Mouse (Mus musculus) forebrain, embryonic 11.5 days (tissue): Measurements from ENCODE around the gene Otub1. TPM values are rescaled to one million over a fixed set of nuclear protein-coding genes. Genes with fewer than 3 reads are reported as not detected.

Experiments used
- ATAC-seq: fragments of 200-750 bp; cut with Nextera tagmentation; replicated peaks from 2 replicates; pipeline ENCODE4 v1.8.0; 2017; ENCODE audit warnings: moderate TSS enrichment; ENCODE audit not compliant: low FRiP score
- DNase-seq: peaks from one replicate; pipeline ENCODE4 v3.0.0-alpha.2; 2017; ENCODE audit warnings: low spot score
- H3K27ac ChIP-seq: fragments of 300-500 bp; sonication (generic); 2 replicates; pipeline ENCODE4 v1.5.1; 2014; ENCODE audit warnings: low read depth, low read length
- H3K27me3 ChIP-seq: fragments of 300-500 bp; sonication (generic); 2 replicates; pipeline ENCODE4 v1.6.1; 2014; ENCODE audit warnings: mild to moderate bottlenecking, low read length, mixed read lengths; ENCODE audit not compliant: control insufficient read depth, insufficient read depth
- H3K36me3 ChIP-seq: fragments of 300-500 bp; sonication (generic); 2 replicates; pipeline ENCODE4 v1.6.1; 2014; ENCODE audit warnings: mild to moderate bottlenecking, low read length, moderate library complexity, mixed read lengths; ENCODE audit not compliant: control insufficient read depth, insufficient read depth
- H3K4me1 ChIP-seq: fragments of 300-500 bp; sonication (generic); replicated peaks from 2 replicates; pipeline ENCODE4 v1.6.1; 2014; ENCODE audit warnings: low read length, mixed read lengths; ENCODE audit not compliant: control insufficient read depth, insufficient read depth
- H3K4me2 ChIP-seq: fragments of 300-500 bp; sonication (generic); 2 replicates; pipeline ENCODE4 v1.6.1; 2014; ENCODE audit warnings: low read depth, mild to moderate bottlenecking, low read length, moderate library complexity, mixed read lengths; ENCODE audit not compliant: severe bottlenecking
- H3K4me3 ChIP-seq: fragments of 300-500 bp; sonication (generic); 2 replicates; pipeline ENCODE4 v1.5.1; 2014; ENCODE audit warnings: low read depth, low read length
- H3K9ac ChIP-seq: fragments of 300-500 bp; sonication (generic); 2 replicates; pipeline ENCODE4 v1.6.1; 2014; ENCODE audit warnings: low read length
- H3K9me3 ChIP-seq: fragments of 300-500 bp; sonication (generic); 2 replicates; pipeline ENCODE4 v1.6.1; 2016; ENCODE audit warnings: low read length, mixed read lengths; ENCODE audit not compliant: control insufficient read depth
- WGBS: fragments of 180-500 bp; shearing (Covaris S2); extraction: QIAGEN DNeasy Blood & Tissue Kit; methylation state at CpG from one replicate; pipeline ENCODE4 v1.1.7; 2014; 5-methylcytosine and 5-hydroxymethylcytosine counted together
- polyA plus RNA-seq: library from polyadenylated mRNA; unstranded; fragments of >200 nt; fragmentation: Nextera tagmentation; extraction: Ambion mirVana; gene quantifications from 2 replicates; pipeline ENCODE4 v1.2.1, GENCODE M21; 2014

The Otub1 gene
- polyA plus RNA-seq, 1 experiment from 2014 or later: 238 TPM

DNA sequence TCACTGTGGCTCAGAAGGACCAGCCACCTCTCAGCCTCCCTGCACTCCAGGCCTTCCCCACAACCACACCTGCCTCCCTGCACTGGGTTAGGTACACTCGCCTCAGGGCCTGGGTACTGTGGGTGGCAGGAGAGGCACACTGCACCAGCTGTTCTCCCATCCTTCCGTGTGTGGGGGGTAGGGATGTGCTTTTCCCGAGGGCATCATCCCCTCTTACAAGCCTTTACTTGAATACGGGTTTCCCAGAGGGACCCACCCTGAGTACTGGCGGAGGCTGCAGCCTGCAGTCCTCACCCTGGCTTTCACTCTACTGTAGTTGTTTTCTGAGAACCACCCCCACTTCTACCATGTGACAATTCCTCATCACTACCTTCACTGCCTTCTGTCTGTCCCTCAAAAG lies 19.0 kb downstream of the Otub1 start:
- Histone ChIP-seq H3K9me3 (no peaks in the 10 kb centered on the region), H3K36me3 (no peaks in the 10 kb centered on the region), H3K4me3 (no peak overlapping the region), H3K27ac (no peak overlapping the region), H3K4me1 (peaks cover 36% of the 10 kb centered on the region), H3K4me2 (no peak overlapping the region), H3K9ac (no peak overlapping the region), H3K27me3 (peaks cover 9% of the 10 kb centered on the region)
- ATAC-seq (no peak), DNase-seq (no peak)
- 57% methylated on average over 5 of the region's 5 CpGs for WGBS

- Histone ChIP-seq H3K9me3 (no peaks in the 10 kb centered on the region), H3K4me2 (peak overlapping the region; percentile 26; the same call in 1 of the 2 replicates), H3K27ac (no peak overlapping the region), H3K4me3 (no peak overlapping the region), H3K4me1 (peaks cover 39% of the 10 kb centered on the region), H3K36me3 (no peaks in the 10 kb centered on the region), H3K9ac (no peak overlapping the region; the same call in 1 of the 2 replicates), H3K27me3 (peaks cover 9% of the 10 kb centered on the region)
- DNase-seq (no peak), ATAC-seq (no peak)
- WGBS: 3% methylated on average over 18 of the region's 18 CpGs
These were observed 20.3 kb downstream of the Otub1 start for GRCm38 (mm10) chr19:7185715-7186291.

GRCm38 (mm10) chr19:7185059-7185458 lies 21.1 kb downstream of the Otub1 start:
- Histone ChIP-seq H3K4me2 (no peak overlapping the region), H3K27ac (no peak overlapping the region), H3K4me3 (no peak overlapping the region), H3K9ac (no peak overlapping the region), H3K27me3 (peaks cover 9% of the 10 kb centered on the region), H3K9me3 (no peaks in the 10 kb centered on the region), H3K36me3 (no peaks in the 10 kb centered on the region), H3K4me1 (peaks cover 39% of the 10 kb centered on the region)
- ATAC-seq (no peak), DNase-seq (no peak)
- WGBS: 32% methylated on average over 4 of the region's 4 CpGs

DNA sequence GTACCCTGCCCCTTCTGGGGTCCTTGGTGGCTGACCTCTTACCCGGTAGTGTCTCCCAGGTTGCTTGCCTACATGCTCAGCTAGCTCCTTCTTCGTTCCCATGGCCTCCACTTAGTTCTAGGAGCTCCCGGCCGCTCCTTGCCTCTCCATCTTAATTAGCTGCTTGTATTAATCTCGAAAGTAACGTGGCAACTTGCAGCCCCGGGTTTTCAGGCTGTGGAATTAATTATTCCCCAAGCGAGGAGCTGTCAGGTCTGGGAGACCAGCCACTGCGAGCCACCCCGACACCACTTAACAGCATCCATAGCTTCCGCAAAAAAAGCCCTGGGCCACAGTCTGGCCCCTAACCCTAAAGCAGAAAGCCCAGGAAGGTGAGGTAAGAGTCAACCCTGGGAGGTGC lies 22.7 kb downstream of the Otub1 start:
- H3K4me1 ChIP-seq: peaks cover 34% of the 10 kb centered on the region
- peaks cover 9% of the 10 kb centered on the region for H3K27me3 ChIP-seq
- H3K9ac ChIP-seq: no peak overlapping the region
- no peak overlapping the region for H3K4me2 ChIP-seq
- no peak overlapping the region for H3K4me3 ChIP-seq
- DNase-seq (no peak), ATAC-seq (no peak)
- no peaks in the 10 kb centered on the region for H3K9me3 ChIP-seq
- H3K27ac ChIP-seq: no peak overlapping the region
- H3K36me3 ChIP-seq: no peaks in the 10 kb centered on the region
- 44% methylated on average over 11 of the region's 11 CpGs for WGBS

GRCm38 (mm10) chr19:7182273-7182949 lies 23.7 kb downstream of the Otub1 start:
- ATAC-seq (peak; percentile 77), DNase-seq (peak; percentile 87)
- Histone ChIP-seq H3K27me3 (peaks cover 9% of the 10 kb centered on the region), H3K4me3 (no peak overlapping the region), H3K36me3 (no peaks in the 10 kb centered on the region), H3K4me2 (no peak overlapping the region), H3K27ac (no peak overlapping the region), H3K9ac (no peak overlapping the region; the same call in 1 of the 2 replicates), H3K9me3 (no peaks in the 10 kb centered on the region), H3K4me1 (peaks cover 39% of the 10 kb centered on the region)
- 8% methylated on average over 23 of the region's 23 CpGs for WGBS

DNA sequence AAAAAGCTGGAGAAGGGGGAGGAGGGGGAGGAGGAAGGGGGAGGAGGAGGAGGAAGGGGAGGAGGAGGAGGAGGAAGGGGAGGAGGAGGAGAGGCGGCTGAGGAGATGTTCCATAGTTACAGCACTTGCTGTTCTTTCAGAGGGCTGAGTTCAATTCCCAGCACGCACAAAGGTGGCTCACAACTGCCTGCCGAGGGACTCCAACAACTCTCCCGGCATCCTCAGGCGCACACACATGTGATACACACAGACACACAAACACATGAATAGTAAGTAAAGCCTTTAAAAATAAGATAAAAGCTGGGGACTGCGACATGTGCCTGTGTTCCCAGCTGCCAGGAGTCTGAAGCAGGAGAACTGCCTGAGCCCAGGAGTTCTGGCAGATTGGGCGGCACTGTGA lies 24.6 kb downstream of the Otub1 start:
- DNase-seq: no peak
- ATAC-seq: no peak
- Histone ChIP-seq H3K4me1 (peaks cover 39% of the 10 kb centered on the region), H3K27me3 (peaks cover 6% of the 10 kb centered on the region), H3K9me3 (no peaks in the 10 kb centered on the region), H3K4me3 (no peak overlapping the region), H3K4me2 (no peak overlapping the region), H3K27ac (no peak overlapping the region), H3K9ac (no peak overlapping the region), H3K36me3 (no peaks in the 10 kb centered on the region)
- 67% methylated on average over 7 of the region's 7 CpGs for WGBS

DNA sequence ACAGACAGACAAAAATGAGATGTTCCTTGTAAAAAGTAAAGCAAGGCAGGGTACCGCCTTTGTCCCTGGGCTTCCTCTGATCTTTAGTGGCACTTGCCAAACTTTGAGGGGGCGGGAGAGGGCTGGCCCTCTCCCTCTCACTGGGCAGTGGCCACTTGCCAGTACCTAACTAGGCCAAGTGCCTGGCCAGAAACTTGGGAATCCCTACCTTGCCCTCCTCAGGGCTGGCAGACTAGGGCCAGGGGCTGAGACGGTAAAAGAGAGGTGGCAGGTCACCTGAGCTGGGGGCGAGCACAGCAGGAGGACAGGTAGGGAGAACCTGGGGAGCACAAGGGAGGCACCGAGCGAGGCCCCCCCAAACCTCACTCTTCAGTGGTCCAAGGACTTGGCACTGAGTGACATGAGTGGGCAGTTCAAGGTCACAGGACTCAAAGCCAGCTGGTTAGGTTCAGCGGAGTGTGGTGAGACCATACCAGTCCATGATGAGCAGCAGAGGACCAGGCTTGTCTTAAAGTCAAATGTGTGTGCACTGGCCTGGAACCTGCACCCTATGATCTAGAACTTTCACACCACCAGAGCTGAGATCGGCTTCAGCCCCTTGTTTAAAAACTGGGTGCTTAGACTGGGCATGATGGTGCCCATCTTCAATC lies 25.2 kb downstream of the Otub1 start:
- no peak for DNase-seq
- no peak overlapping the region for H3K27ac ChIP-seq
- no peak overlapping the region for H3K4me3 ChIP-seq
- no peak overlapping the region for H3K4me2 ChIP-seq
- ATAC-seq: no peak
- 76% methylated on average over 8 of the region's 8 CpGs for WGBS
- H3K27me3 ChIP-seq: peaks cover 6% of the 10 kb centered on the region
- H3K36me3 ChIP-seq: no peaks in the 10 kb centered on the region
- H3K9me3 ChIP-seq: no peaks in the 10 kb centered on the region
- no peak overlapping the region for H3K9ac ChIP-seq
- peaks cover 38% of the 10 kb centered on the region for H3K4me1 ChIP-seq

GRCm38 (mm10) chr19:7178841-7179452 lies 27.2 kb downstream of the Otub1 start:
- H3K27ac ChIP-seq: no peak overlapping the region
- no peaks in the 10 kb centered on the region for H3K36me3 ChIP-seq
- DNase-seq (no peak), ATAC-seq (no peak)
- no peaks in the 10 kb centered on the region for H3K9me3 ChIP-seq
- H3K9ac ChIP-seq: no peak overlapping the region
- H3K4me2 ChIP-seq: no peak overlapping the region
- H3K4me3 ChIP-seq: no peak overlapping the region
- peaks cover 4% of the 10 kb centered on the region for H3K27me3 ChIP-seq
- 33% methylated on average over 3 of the region's 3 CpGs for WGBS
- peaks cover 34% of the 10 kb centered on the region for H3K4me1 ChIP-seq
